ENCODE assay signal across 11 mouse cellular contexts in genomic region chr8:12192006-12192405, GRCm38 (mm10).
A peak's percentile ranks its signal among the peaks of the same experiment; 100 is the strongest.
DNase-seq lines count a peak whose midpoint lies in the region; ATAC-seq and TF ChIP-seq lines count a peak whose summit lies in the region.
"Had no signal": no experiment of that assay in that cellular context is flagged by ENCODE, and none has a peak within 500 bp of the region (broad histone marks: within the 10 kb centered on the region; RNA-seq: fewer than 3 reads in every experiment).

No protein-coding gene starts in this region.

- WGBS in neural tube, embryonic 15.5 days, result 26% methylated on average over 8 of the region's 8 CpGs

- intact Hi-C loops in gastrocnemius, adult 2 months (cut with DNase I), result no loop called here

- H3K27me3 ChIP-seq in neural tube, embryonic 15.5 days (replicated peaks), result 0 out of 2 replicates have a peak, but pooled peaks cover 9% of the 10 kb centered on the region
- H3K27me3 ChIP-seq: embryonic facial prominence, embryonic 12.5 days had no signal

- no peaks in the 10 kb centered on the region for H3K36me3 ChIP-seq in neural tube, embryonic 15.5 days
- H3K36me3 ChIP-seq: embryonic facial prominence, embryonic 12.5 days had no signal

- no peaks in the 10 kb centered on the region for H3K9me3 ChIP-seq in neural tube, embryonic 15.5 days (replicated peaks)
- H3K9me3 ChIP-seq: embryonic facial prominence, embryonic 12.5 days had no signal

- H3K9ac ChIP-seq in neural tube, embryonic 15.5 days (replicated peaks), result no peak overlapping the region
- H3K9ac ChIP-seq: embryonic facial prominence, embryonic 12.5 days had no signal

- DNase-seq in gastrocnemius, adult 2 months, result peak; percentile 20
- DNase-seq in gastrocnemius, adult 8-10 months (ENCODE audit: low spot score in 2 of 2), result no peak
- peak; percentile 40 for DNase-seq in neural tube, embryonic 10.5 days (ENCODE audit: extremely low spot score, low spot score)
- DNase-seq in induced T-regulatory cell, adult 2 months (ENCODE audit: low read depth), result peak; percentile 14
- DNase-seq in thymus, postnatal 25 days, result peak; percentile 18
- DNase-seq: heart, postnatal 36 days; right cerebral cortex, postnatal 14 days had no signal

- peak; percentile 62 for TF ChIP-seq CTCF in gastrocnemius, adult 2 months (IDR thresholded peaks at IDR 0.05)

- no peaks in the 10 kb centered on the region for H3K4me1 ChIP-seq in neural tube, embryonic 15.5 days
- H3K4me1 ChIP-seq: embryonic facial prominence, embryonic 12.5 days had no signal

- no peak overlapping the region for H3K27ac ChIP-seq in gastrocnemius, adult 2 months
- no peak overlapping the region for H3K27ac ChIP-seq in neural tube, embryonic 15.5 days (replicated peaks)
- H3K27ac ChIP-seq: embryonic facial prominence, embryonic 12.5 days had no signal

- ATAC-seq in neural tube, embryonic 15.5 days (ENCODE audit: low FRiP score), result no peak
- no peak for ATAC-seq in cerebellum, adult (ENCODE audit: insufficient number of reproducible peaks, low FRiP score, low TSS enrichment)
- no peak for ATAC-seq in megakaryocyte, adult 5-6 weeks (ENCODE audit: poor library complexity, severe bottlenecking)

- H3K4me2 ChIP-seq in neural tube, embryonic 15.5 days, result no peak overlapping the region
- H3K4me2 ChIP-seq: embryonic facial prominence, embryonic 12.5 days had no signal

- no peak overlapping the region for H3K4me3 ChIP-seq in gastrocnemius, adult 2 months
- no peak overlapping the region for H3K4me3 ChIP-seq in neural tube, embryonic 15.5 days (replicated peaks)
- H3K4me3 ChIP-seq: embryonic facial prominence, embryonic 12.5 days had no signal

Comparison
In these comparisons a context has a peak if more than half of its experiments do, and no peak if none do; other contexts are left out.
1. DNase-seq: peak in gastrocnemius, adult 2 months (single experiment), neural tube, embryonic 10.5 days (single experiment), induced T-regulatory cell, adult 2 months (single experiment) and thymus, postnatal 25 days (single experiment); none in gastrocnemius, adult 8-10 months (0 of 2).